14 mouse cellular contexts compared by ENCODE assay signal in the genomic region with DNA sequence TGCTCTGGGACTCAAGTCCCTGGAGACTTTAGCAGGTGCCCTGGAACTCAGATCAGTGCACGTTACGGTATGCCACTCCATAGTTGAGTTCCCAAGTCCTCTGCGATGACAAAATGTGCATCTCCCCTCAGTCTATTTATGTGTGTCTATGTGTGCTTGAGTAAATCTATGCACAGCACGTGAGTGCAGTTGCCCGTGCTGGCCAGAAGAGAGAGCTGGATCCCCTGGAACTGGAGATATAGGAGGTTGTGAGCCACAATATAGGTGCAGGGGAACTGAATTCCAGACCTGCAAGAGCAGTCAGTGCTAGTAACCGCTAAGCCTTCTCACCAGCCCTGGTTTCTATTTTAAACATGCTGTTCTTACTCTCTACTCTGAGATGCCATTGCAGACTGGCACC.
"Had no signal": no experiment of that assay in that cellular context is flagged by ENCODE, and none has a peak within 500 bp of the region (broad histone marks: within the 10 kb centered on the region; RNA-seq: fewer than 3 reads in every experiment).

No protein-coding gene starts in this region.

- H3K27me3 ChIP-seq: liver, embryonic 15.5 days; midbrain, embryonic 15.5 days; neural tube, embryonic 12.5 days had no signal

- H3K27ac ChIP-seq: liver, embryonic 15.5 days; midbrain, embryonic 15.5 days; neural tube, embryonic 12.5 days; stomach, postnatal 0 days had no signal

- H3K9me3 ChIP-seq: liver, embryonic 15.5 days; midbrain, embryonic 15.5 days; neural tube, embryonic 12.5 days had no signal

- H3K4me1 ChIP-seq: liver, embryonic 15.5 days; megakaryocyte, embryonic 14.5 days; midbrain, embryonic 15.5 days; neural tube, embryonic 12.5 days had no signal

- H3K4me2 ChIP-seq: liver, embryonic 11.5 days; liver, embryonic 15.5 days; lung, embryonic 14.5 days; midbrain, embryonic 11.5 days; midbrain, embryonic 15.5 days; neural tube, embryonic 12.5 days had no signal

- H3K4me3 ChIP-seq: liver, embryonic 15.5 days; megakaryocyte, embryonic 14.5 days; midbrain, embryonic 15.5 days; neural tube, embryonic 12.5 days had no signal

- H3K9ac ChIP-seq: liver, embryonic 15.5 days; lung, embryonic 14.5 days; midbrain, embryonic 15.5 days; neural tube, embryonic 12.5 days had no signal

- DNase-seq: kidney, postnatal 25 days; layer of hippocampus, adult 9-11 months; left cerebral cortex, postnatal 4 days; lung, embryonic 14.5 days; lung, postnatal 10 days; lung, postnatal 4 days; thymus, postnatal 4 days had no signal

- H3K36me3 ChIP-seq: liver, embryonic 15.5 days; midbrain, embryonic 15.5 days; neural tube, embryonic 12.5 days had no signal

- ATAC-seq: midbrain, embryonic 15.5 days had no signal
